Mouse (Mus musculus): ENCODE measurements around the gene Tspan14.

Gene Tspan14

GRCm38 (mm10) chr14:40952715-40953114 lies 13.9 kb downstream of the Tspan14 start:
- DNase-seq (ENCODE audit: low spot score in 2 of 2), result no peak

- DNase-seq (ENCODE audit: low spot score in 2 of 2), result no peak
Observed at GRCm38 (mm10) chr14:40952301-40952700, 14.3 kb downstream of the Tspan14 start.

- DNase-seq (ENCODE audit: low spot score in 2 of 2), result no peak
Observed at GRCm38 (mm10) chr14:40949730-40950614, 16.6 kb downstream of the Tspan14 start.

GRCm38 (mm10) chr14:40949047-40949446 lies 17.6 kb downstream of the Tspan14 start:
- DNase-seq (ENCODE audit: low spot score in 2 of 2), result no peak

GRCm38 (mm10) chr14:40948522-40948921 lies 18.1 kb downstream of the Tspan14 start:
- no peak for DNase-seq (ENCODE audit: low spot score in 2 of 2)

- no peak for DNase-seq (ENCODE audit: low spot score in 2 of 2)
Observed at GRCm38 (mm10) chr14:40947431-40948394, 18.9 kb downstream of the Tspan14 start.

GRCm38 (mm10) chr14:40943802-40944201 lies 22.8 kb downstream of the Tspan14 start:
- DNase-seq (ENCODE audit: low spot score in 2 of 2), result no peak

- no peak for DNase-seq (ENCODE audit: low spot score in 2 of 2)
Observed at GRCm38 (mm10) chr14:40942429-40942828, 24.2 kb downstream of the Tspan14 start.

- no peak for DNase-seq (ENCODE audit: low spot score in 2 of 2)
Observed at GRCm38 (mm10) chr14:40938380-40938987, 28.1 kb downstream of the Tspan14 start.

- no peak for DNase-seq (ENCODE audit: low spot score in 2 of 2)
Observed at GRCm38 (mm10) chr14:40937052-40937451, 29.6 kb downstream of the Tspan14 start.

- DNase-seq (ENCODE audit: low spot score in 2 of 2), result no peak
Observed at GRCm38 (mm10) chr14:40935481-40935880, 31.1 kb downstream of the Tspan14 start.

GRCm38 (mm10) chr14:40935054-40935453 lies 31.6 kb downstream of the Tspan14 start:
- DNase-seq (ENCODE audit: low spot score in 2 of 2), result no peak

- DNase-seq (ENCODE audit: low spot score in 2 of 2), result no peak
Observed at GRCm38 (mm10) chr14:40933328-40933727, 33.3 kb downstream of the Tspan14 start.

- no peak for DNase-seq (ENCODE audit: low spot score in 2 of 2)
Observed at GRCm38 (mm10) chr14:40932225-40932624, 34.4 kb downstream of the Tspan14 start.

GRCm38 (mm10) chr14:40931115-40931829 lies 35.3 kb downstream of the Tspan14 start:
- no peak for DNase-seq (ENCODE audit: low spot score in 2 of 2)

GRCm38 (mm10) chr14:40929943-40930342 lies 36.7 kb downstream of the Tspan14 start:
- DNase-seq (ENCODE audit: low spot score in 2 of 2), result no peak

GRCm38 (mm10) chr14:40928897-40929296 lies 37.7 kb downstream of the Tspan14 start:
- DNase-seq (ENCODE audit: low spot score in 2 of 2), result no peak

- no peak for DNase-seq (ENCODE audit: low spot score in 2 of 2)
Observed at GRCm38 (mm10) chr14:40927041-40927440, 39.6 kb downstream of the Tspan14 start.

- no peak for DNase-seq (ENCODE audit: low spot score in 2 of 2)
Observed at GRCm38 (mm10) chr14:40924378-40925113, 42.1 kb downstream of the Tspan14 start.

- DNase-seq (ENCODE audit: low spot score in 2 of 2), result no peak
Observed at GRCm38 (mm10) chr14:40921241-40921640, 45.4 kb downstream of the Tspan14 start.

GRCm38 (mm10) chr14:40919521-40919920 lies 47.1 kb downstream of the Tspan14 start:
- no peak for DNase-seq (ENCODE audit: low spot score in 2 of 2)
